Mouse (Mus musculus) heart, embryonic 11.5 days (tissue): ENCODE measurements around the gene Rrm1. TPM values are rescaled to one million over a fixed set of nuclear protein-coding genes. Genes with fewer than 3 reads are reported as not detected.
"Not testable (repeated sequence)": the region's sequence is repeated elsewhere in the genome, so short reads cannot be mapped to it uniquely, and the experiment has no call there.

ENCODE experiments used
- ATAC-seq: fragments of 200-750 bp; cut with Nextera tagmentation; replicated peaks from 2 replicates; pipeline ENCODE4 v1.8.0; 2017; ENCODE audit warnings: moderate library complexity; ENCODE audit not compliant: insufficient number of reproducible peaks, low FRiP score, low TSS enrichment
- H3K27ac ChIP-seq: fragments of 300-500 bp; sonication (generic); 2 replicates; pipeline ENCODE4 v1.5.1; 2014; ENCODE audit warnings: mild to moderate bottlenecking, low read depth, low read length
- H3K27me3 ChIP-seq: fragments of 300-500 bp; sonication (generic); 2 replicates; pipeline ENCODE4 v1.6.1; 2014; ENCODE audit warnings: mild to moderate bottlenecking, low read length, mixed read lengths; ENCODE audit not compliant: control insufficient read depth, insufficient read depth
- H3K36me3 ChIP-seq: fragments of 300-500 bp; sonication (generic); 2 replicates; pipeline ENCODE4 v1.6.1; 2014; ENCODE audit warnings: mild to moderate bottlenecking, low read length, moderate library complexity, mixed read lengths; ENCODE audit not compliant: control insufficient read depth, insufficient read depth
- H3K4me1 ChIP-seq: fragments of 300-500 bp; sonication (generic); 2 replicates; pipeline ENCODE4 v1.6.1; 2014; ENCODE audit warnings: low read length; ENCODE audit not compliant: control insufficient read depth, insufficient read depth
- H3K4me2 ChIP-seq: fragments of 300-500 bp; sonication (generic); 2 replicates; pipeline ENCODE4 v1.6.1; 2014; ENCODE audit warnings: mild to moderate bottlenecking, moderate library complexity
- H3K4me3 ChIP-seq: fragments of 300-500 bp; sonication (generic); 2 replicates; pipeline ENCODE4 v1.5.1; 2014; ENCODE audit warnings: low read depth, low read length
- H3K9ac ChIP-seq: fragments of 300-500 bp; sonication (generic); 2 replicates; pipeline ENCODE4 v1.6.1; 2014; ENCODE audit warnings: mild to moderate bottlenecking, low read depth, low read length, moderate library complexity
- H3K9me3 ChIP-seq: fragments of 300-500 bp; sonication (generic); replicated peaks from 2 replicates; pipeline ENCODE4 v1.6.1; 2016; ENCODE audit warnings: low read length; ENCODE audit not compliant: control insufficient read depth
- WGBS: fragments of 180-500 bp; shearing (Covaris S2); extraction: QIAGEN DNeasy Blood & Tissue Kit; methylation state at CpG from one replicate; pipeline ENCODE4 v1.1.7; 2014; ENCODE audit not compliant: insufficient replicate concordance; 5-methylcytosine and 5-hydroxymethylcytosine counted together
- polyA plus RNA-seq: library from polyadenylated mRNA; unstranded; fragments of >200 nt; fragmentation: Nextera tagmentation; extraction: Ambion mirVana; gene quantifications from 2 replicates; pipeline ENCODE4 v1.2.1, GENCODE M21; 2014

The Rrm1 gene
- polyA plus RNA-seq, result 160 and 162 TPM in 2 replicates

GRCm38 (mm10) chr7:102441657-102442391 lies at the start of gene Rrm1:
Gene Rrm1, plus strand, starts transcription at chr7:102441695.
- peak; percentile 94 for ATAC-seq
- no peaks in the 10 kb centered on the region for H3K9me3 ChIP-seq
- peak within 1 kb of the TSS; percentile 95 for H3K9ac ChIP-seq
- peak within 1 kb of the TSS; percentile 75 for H3K4me2 ChIP-seq
- WGBS, result under 1% methylated on average over 54 of the region's 56 CpGs
- H3K4me3 ChIP-seq, result peak within 1 kb of the TSS; percentile 82
- peaks cover 7% of the 10 kb centered on the region; the same call in 1 of the 2 replicates for H3K4me1 ChIP-seq
- H3K36me3 ChIP-seq, result peaks cover 14% of the 10 kb centered on the region
- H3K27ac ChIP-seq, result peak within 1 kb of the TSS; percentile 97
- H3K27me3 ChIP-seq, result peaks cover 3% of the 10 kb centered on the region

- 86% methylated on average over 2 of the region's 2 CpGs for WGBS
- Histone ChIP-seq H3K9me3 (no peaks in the 10 kb centered on the region), H3K4me3 (no peak overlapping the region), H3K27me3 (no peaks in the 10 kb centered on the region), H3K27ac (no peak overlapping the region), H3K4me2 (no peak overlapping the region), H3K9ac (no peak overlapping the region), H3K4me1 (no peaks in the 10 kb centered on the region), H3K36me3 (no peaks in the 10 kb centered on the region)
- no peak for ATAC-seq
These were observed 47.6 kb upstream of the Rrm1 start for GRCm38 (mm10) chr7:102393898-102394297.

- Histone ChIP-seq H3K27ac (no peak overlapping the region), H3K36me3 (no peaks in the 10 kb centered on the region), H3K4me1 (no peaks in the 10 kb centered on the region), H3K4me2 (no peak overlapping the region), H3K4me3 (no peak overlapping the region), H3K9ac (no peak overlapping the region), H3K9me3 (no peaks in the 10 kb centered on the region), H3K27me3 (no peaks in the 10 kb centered on the region)
- ATAC-seq, result no peak
- WGBS, result 74% methylated on average over 7 of the region's 7 CpGs
These were observed 45.6 kb upstream of the Rrm1 start for GRCm38 (mm10) chr7:102395894-102396293.

- 87% methylated on average over 3 of the region's 3 CpGs for WGBS
- no peaks in the 10 kb centered on the region for H3K27me3 ChIP-seq
- H3K9ac ChIP-seq, result no peak overlapping the region
- H3K36me3 ChIP-seq, result no peaks in the 10 kb centered on the region
- ATAC-seq, result no peak
- H3K9me3 ChIP-seq, result no peaks in the 10 kb centered on the region
- H3K4me3 ChIP-seq, result no peak overlapping the region
- H3K4me1 ChIP-seq, result no peaks in the 10 kb centered on the region
- H3K27ac ChIP-seq, result no peak overlapping the region
- H3K4me2 ChIP-seq, result no peak overlapping the region
These were observed 45.2 kb upstream of the Rrm1 start for GRCm38 (mm10) chr7:102396331-102396730.

- Histone ChIP-seq H3K27ac (no peak overlapping the region), H3K4me2 (no peak overlapping the region), H3K9me3 (no peaks in the 10 kb centered on the region), H3K4me1 (no peaks in the 10 kb centered on the region), H3K27me3 (no peaks in the 10 kb centered on the region), H3K36me3 (no peaks in the 10 kb centered on the region), H3K9ac (no peak overlapping the region), H3K4me3 (no peak overlapping the region)
- 71% methylated on average over 3 of the region's 3 CpGs for WGBS
- no peak for ATAC-seq
These were observed 42.2 kb upstream of the Rrm1 start for GRCm38 (mm10) chr7:102399180-102399731.

GRCm38 (mm10) chr7:102404118-102404517 lies 37.4 kb upstream of the Rrm1 start:
- Histone ChIP-seq H3K4me1 (no peaks in the 10 kb centered on the region), H3K27ac (no peak overlapping the region), H3K4me2 (no peak overlapping the region), H3K4me3 (no peak overlapping the region), H3K27me3 (no peaks in the 10 kb centered on the region), H3K9me3 (no peaks in the 10 kb centered on the region), H3K9ac (no peak overlapping the region), H3K36me3 (no peaks in the 10 kb centered on the region)
- 88% methylated on average over 2 of the region's 2 CpGs for whole genome bisulfite sequencing
- ATAC-seq, result no peak

GRCm38 (mm10) chr7:102407440-102407839 lies 34.1 kb upstream of the Rrm1 start:
- ATAC-seq, result no peak
- Histone ChIP-seq H3K4me3 (no peak overlapping the region), H3K27ac (no peak overlapping the region), H3K4me2 (no peak overlapping the region), H3K4me1 (no peaks in the 10 kb centered on the region), H3K27me3 (no peaks in the 10 kb centered on the region), H3K9ac (no peak overlapping the region), H3K9me3 (no peaks in the 10 kb centered on the region), H3K36me3 (no peaks in the 10 kb centered on the region)

- not testable (repeated sequence) for ATAC-seq, H3K4me2 ChIP-seq, H3K4me1 ChIP-seq, H3K27me3 ChIP-seq, H3K9me3 ChIP-seq, H3K4me3 ChIP-seq, H3K27ac ChIP-seq, H3K9ac ChIP-seq, H3K36me3 ChIP-seq
- 91% methylated on average over 9 of the region's 9 CpGs for WGBS
These were observed 26.2 kb upstream of the Rrm1 start for GRCm38 (mm10) chr7:102415272-102415671.

- Histone ChIP-seq H3K36me3 (no peaks in the 10 kb centered on the region), H3K4me2 (no peak overlapping the region), H3K27ac (no peak overlapping the region), H3K4me1 (no peaks in the 10 kb centered on the region; the same call in 1 of the 2 replicates), H3K9me3 (no peaks in the 10 kb centered on the region), H3K27me3 (no peaks in the 10 kb centered on the region), H3K4me3 (no peak overlapping the region), H3K9ac (no peak overlapping the region)
- no peak for ATAC-seq
- WGBS, result 54% methylated on average over 6 of the region's 6 CpGs
These were observed 25.7 kb upstream of the Rrm1 start for GRCm38 (mm10) chr7:102415841-102416240.
